ENCODE assay signal across 15 mouse cellular contexts in genomic region chr13:37784226-37784625, GRCm38 (mm10). TPM values are rescaled to one million over a fixed set of nuclear protein-coding genes. Genes with fewer than 3 reads are reported as not detected.
DNase-seq lines count a peak whose midpoint lies in the region; ATAC-seq and TF ChIP-seq lines count a peak whose summit lies in the region.
"Had no signal": no experiment of that assay in that cellular context is flagged by ENCODE, and none has a peak within 500 bp of the region (broad histone marks: within the 10 kb centered on the region; RNA-seq: fewer than 3 reads in every experiment).

No protein-coding gene starts in this region.

- H3K9me3 ChIP-seq in intestine, embryonic 15.5 days = no peaks in the 10 kb centered on the region
- no peaks in the 10 kb centered on the region for H3K9me3 ChIP-seq in megakaryocyte, embryonic 14.5 days
- H3K9me3 ChIP-seq in midbrain, embryonic 13.5 days = no peaks in the 10 kb centered on the region
- H3K9me3 ChIP-seq: forebrain, embryonic 13.5 days had no signal

- peak; percentile 72 for ATAC-seq in intestine, embryonic 15.5 days
- ATAC-seq in midbrain, embryonic 13.5 days = no peak
- ATAC-seq: forebrain, embryonic 13.5 days had no signal

- DNase-seq in gastrocnemius, adult 2 months = peak; percentile 51
- DNase-seq in gastrocnemius, postnatal 4 days (ENCODE audit: low spot score in 2 of 2) = no peak
- peak; percentile 18 for DNase-seq in CD4-positive helper T cell, adult 2 months (ENCODE audit: low read depth, low spot score)
- no peak for DNase-seq in cerebellum, adult 11 months
- no peak for DNase-seq in layer of hippocampus, postnatal 36 days
- DNase-seq: cerebellum, adult 9-10 months; gastrocnemius, postnatal 36 days had no signal

- H3K4me2 ChIP-seq in intestine, embryonic 15.5 days (replicated peaks) = no peak overlapping the region
- no peak overlapping the region for H3K4me2 ChIP-seq in midbrain, embryonic 13.5 days (replicated peaks)
- H3K4me2 ChIP-seq: forebrain, embryonic 13.5 days; hindbrain, embryonic 14.5 days had no signal

- no peaks in the 10 kb centered on the region for H3K36me3 ChIP-seq in intestine, embryonic 15.5 days
- H3K36me3 ChIP-seq in megakaryocyte, embryonic 14.5 days (replicated peaks; ENCODE audit: low read length) = peaks cover 15% of the 10 kb centered on the region
- H3K36me3 ChIP-seq in midbrain, embryonic 13.5 days = no peaks in the 10 kb centered on the region

- H3K27ac ChIP-seq in gastrocnemius, adult 2 months = peak overlapping the region; percentile 81
- no peak overlapping the region for H3K27ac ChIP-seq in intestine, embryonic 15.5 days
- no peak overlapping the region for H3K27ac ChIP-seq in midbrain, embryonic 13.5 days
- H3K27ac ChIP-seq: forebrain, embryonic 13.5 days; hindbrain, embryonic 14.5 days; kidney, postnatal 0 days; left cerebral cortex, adult 2 months; liver, embryonic 14.5 days had no signal

- 63% methylated on average over 7 of the region's 7 CpGs for WGBS in intestine, embryonic 15.5 days
- WGBS in midbrain, embryonic 13.5 days = 87% methylated on average over 7 of the region's 7 CpGs

- TF ChIP-seq CTCF in gastrocnemius, adult 2 months (IDR thresholded peaks at IDR 0.05) = no peak

- intact Hi-C loops in gastrocnemius, adult 2 months (cut with DNase I) = no loop called here

- H3K9ac ChIP-seq in intestine, embryonic 15.5 days = no peak overlapping the region
- no peak overlapping the region for H3K9ac ChIP-seq in midbrain, embryonic 13.5 days (replicated peaks)
- H3K9ac ChIP-seq: forebrain, embryonic 13.5 days; hindbrain, embryonic 14.5 days; liver, embryonic 14.5 days had no signal

- no peaks in the 10 kb centered on the region for H3K27me3 ChIP-seq in intestine, embryonic 15.5 days (replicated peaks)
- H3K27me3 ChIP-seq in megakaryocyte, embryonic 14.5 days (replicated peaks) = no peaks in the 10 kb centered on the region
- H3K27me3 ChIP-seq in midbrain, embryonic 13.5 days = peaks cover 15% of the 10 kb centered on the region

- no peaks in the 10 kb centered on the region for H3K4me1 ChIP-seq in intestine, embryonic 15.5 days (replicated peaks)
- peaks cover 50% of the 10 kb centered on the region for H3K4me1 ChIP-seq in megakaryocyte, embryonic 14.5 days
- H3K4me1 ChIP-seq in midbrain, embryonic 13.5 days (replicated peaks) = peaks cover 3% of the 10 kb centered on the region

- H3K4me3 ChIP-seq in gastrocnemius, adult 2 months = peak overlapping the region; percentile 4; the same call in 1 of the 2 replicates
- H3K4me3 ChIP-seq in intestine, embryonic 15.5 days (replicated peaks) = no peak overlapping the region
- H3K4me3 ChIP-seq in megakaryocyte, embryonic 14.5 days (replicated peaks) = peak overlapping the region; percentile 35
- H3K4me3 ChIP-seq in midbrain, embryonic 13.5 days (replicated peaks) = no peak overlapping the region
- H3K4me3 ChIP-seq: forebrain, embryonic 13.5 days; left cerebral cortex, adult 2 months had no signal

RNA-seq across cellular contexts. Expression of gene Rreb1, which starts 6.0 kb away (rescaled TPM):
- 10 to 100 TPM; 20.7 to 25.4 TPM for total RNA-seq in gastrocnemius, adult 2 months (2021)
- total RNA-seq in gastrocnemius, postnatal 4 days (2021) = 10 to 100 TPM; 51.0 to 53.6 TPM
- polyA plus RNA-seq in intestine, embryonic 15.5 days (2015; fragmentation: Nextera tagmentation; extraction: Ambion mirVana) = 16.1 and 16.5 TPM in 2 replicates
- 20.6 and 23.3 TPM in 2 replicates for polyA plus RNA-seq in megakaryocyte, embryonic 14.5 days (2012; ENCODE audit: insufficient read depth, low replicate concordance)
- polyA plus RNA-seq in midbrain, embryonic 13.5 days (2015; fragmentation: Nextera tagmentation; extraction: Ambion mirVana) = 2.5 and 2.7 TPM in 2 replicates
- total RNA-seq in layer of hippocampus, postnatal 36 days (2021) = 10 to 100 TPM; 63.5 to 79.8 TPM

Comparison
In these comparisons a context has a peak if more than half of its experiments do, and no peak if none do; other contexts are left out.
1. DNase-seq: peak in gastrocnemius, adult 2 months (single experiment) and CD4-positive helper T cell, adult 2 months (single experiment); none in gastrocnemius, postnatal 4 days (0 of 2), cerebellum, adult 11 months (single experiment) and layer of hippocampus, postnatal 36 days (0 of 2).
2. H3K4me3 ChIP-seq: peak in gastrocnemius, adult 2 months (single experiment) and megakaryocyte, embryonic 14.5 days (single experiment); none in intestine, embryonic 15.5 days (single experiment) and midbrain, embryonic 13.5 days (single experiment).